Mouse (Mus musculus): Measurements from ENCODE around the gene Ccl25. TPM values are rescaled to one million over a fixed set of nuclear protein-coding genes. Genes with fewer than 3 reads are reported as not detected.
A peak's percentile ranks its signal among the peaks of the same experiment; 100 is the strongest.

The Ccl25 gene
- polyA plus RNA-seq (2016; fragmentation: Nextera tagmentation; extraction: Ambion mirVana): 9.6 and 10.9 TPM in 2 replicates

DNA sequence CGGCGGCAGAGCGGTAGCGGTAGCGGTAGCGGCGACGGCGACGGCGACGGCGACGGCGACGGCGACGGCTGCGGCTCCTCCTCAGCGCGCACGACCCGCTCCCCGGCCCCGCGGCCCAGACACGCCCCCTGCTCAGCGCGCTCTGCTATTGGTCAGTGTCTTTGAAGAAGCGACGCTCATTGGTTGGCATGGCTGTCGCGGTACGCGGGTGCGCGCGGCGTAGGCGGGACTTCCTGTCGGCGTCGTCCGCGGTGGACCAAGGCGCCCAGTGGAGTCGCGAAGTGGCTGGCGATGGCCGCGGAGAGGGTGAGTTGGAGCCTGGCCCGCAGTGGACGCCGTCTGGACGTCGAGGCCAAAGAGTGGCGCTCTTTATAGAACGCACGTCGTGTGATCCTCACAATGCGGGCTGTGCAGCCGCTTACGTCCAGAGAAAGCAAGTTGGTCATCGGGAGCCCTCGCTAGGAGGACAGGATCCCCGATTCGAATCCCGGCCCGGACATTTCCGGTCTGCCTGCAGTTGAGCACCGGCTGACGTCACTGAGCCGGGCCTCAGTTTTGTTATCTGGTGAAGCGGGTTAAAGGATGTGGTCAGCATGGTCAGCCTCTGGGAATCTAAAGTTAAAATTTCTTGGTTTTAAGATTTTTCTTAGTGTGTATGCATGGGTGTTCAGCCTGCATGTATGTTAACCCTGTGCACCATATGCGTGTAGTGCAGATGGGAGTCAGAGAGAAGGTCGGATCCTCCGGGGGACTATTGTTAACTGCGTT, at the start of gene Ccl25, which contains the start of gene Elavl1:
Gene Ccl25 (plus strand): TSS at position 228 of the 768 bp plus-strand sequence.
Gene Elavl1 (minus strand): TSS at position 431 of the 768 bp plus-strand sequence.
- Histone ChIP-seq H3K9ac (peak within 1 kb of the TSS; percentile 98), H3K36me3 (peaks cover 66% of the 10 kb centered on the region), H3K9me3 (replicated peaks) (no peaks in the 10 kb centered on the region), H3K4me2 (peak within 1 kb of the TSS; percentile 80), H3K4me3 (peak within 1 kb of the TSS; percentile 95), H3K27ac (peak within 1 kb of the TSS; percentile 87), H3K27me3 (replicated peaks) (no peaks in the 10 kb centered on the region), H3K4me1 (peaks cover 65% of the 10 kb centered on the region)
- ATAC-seq: peak; percentile 96
- WGBS (ENCODE audit: insufficient replicate concordance): under 1% methylated on average over 68 of the region's 78 CpGs

GRCm38 (mm10) chr8:4275275-4276110, 49.5 kb upstream of the Ccl25 start, which contains the start of gene Timm44:
TSS of gene Timm44 (minus strand) at chr8:4275913.
- ATAC-seq: peak; percentile 96
- Histone ChIP-seq H3K27ac (peak within 1 kb of the TSS; percentile 70), H3K36me3 (peaks cover 37% of the 10 kb centered on the region), H3K4me2 (peak within 1 kb of the TSS; percentile 86), H3K4me1 (peaks cover 28% of the 10 kb centered on the region), H3K4me3 (peak within 1 kb of the TSS; percentile 88), H3K9ac (peak within 1 kb of the TSS; percentile 85), H3K27me3 (replicated peaks) (no peaks in the 10 kb centered on the region), H3K9me3 (replicated peaks) (no peaks in the 10 kb centered on the region)
- under 1% methylated on average over 39 of the region's 39 CpGs for WGBS (ENCODE audit: insufficient replicate concordance)

DNA sequence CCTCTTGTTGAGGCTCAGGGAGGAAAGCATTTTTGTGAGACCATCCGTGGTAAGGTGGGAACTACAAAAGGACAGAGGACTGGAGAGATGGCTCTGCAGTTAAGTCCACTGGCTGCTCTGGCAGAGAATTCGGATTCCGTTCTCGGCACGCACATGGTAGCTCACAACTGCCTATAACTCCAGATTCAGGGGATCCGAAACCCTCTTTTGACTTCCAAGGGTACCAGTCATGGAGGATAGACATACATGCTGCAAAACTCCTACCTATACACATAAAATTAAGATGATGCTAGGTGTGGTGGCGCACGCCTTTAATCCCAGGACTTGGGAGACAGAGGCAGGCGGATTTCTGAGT, 48.9 kb upstream of the Ccl25 start:
- Histone ChIP-seq H3K4me3 (peak overlapping the region; percentile 88), H3K4me1 (peaks cover 28% of the 10 kb centered on the region), H3K27me3 (replicated peaks) (no peaks in the 10 kb centered on the region), H3K9ac (peak overlapping the region; percentile 85), H3K4me2 (peak overlapping the region; percentile 86), H3K9me3 (replicated peaks) (no peaks in the 10 kb centered on the region), H3K36me3 (peaks cover 31% of the 10 kb centered on the region), H3K27ac (peak overlapping the region; percentile 70)
- ATAC-seq: peak; percentile 62; the same call in 1 of the 2 replicates
- WGBS (ENCODE audit: insufficient replicate concordance): 21% methylated on average over 9 of the region's 9 CpGs

DNA sequence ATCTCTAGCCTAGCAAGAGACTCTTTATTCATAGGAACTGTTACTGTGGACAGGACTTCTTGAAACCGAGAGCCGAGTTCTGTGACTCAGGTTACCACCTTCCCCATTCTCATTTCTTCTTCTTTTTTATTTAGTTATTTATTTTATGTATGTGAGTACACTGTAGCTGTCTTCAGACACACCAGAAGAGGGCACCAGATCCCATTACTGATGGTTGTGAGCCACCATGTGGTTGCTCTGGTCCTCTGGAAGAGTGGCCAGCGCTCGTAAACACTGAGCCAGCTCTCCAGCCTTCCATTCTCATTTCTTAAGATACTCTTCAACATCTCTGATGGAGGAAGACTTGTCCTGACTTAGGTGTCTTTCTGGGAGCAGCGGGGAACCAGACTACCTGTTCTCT, 32.3 kb upstream of the Ccl25 start:
- no peaks in the 10 kb centered on the region for H3K4me1 ChIP-seq
- peaks cover 98% of the 10 kb centered on the region for H3K36me3 ChIP-seq
- H3K9ac ChIP-seq: no peak overlapping the region
- no peaks in the 10 kb centered on the region for H3K9me3 ChIP-seq (replicated peaks)
- H3K27ac ChIP-seq: no peak overlapping the region
- 84% methylated on average over 5 of the region's 5 CpGs for WGBS (ENCODE audit: insufficient replicate concordance)
- H3K4me3 ChIP-seq: no peak overlapping the region
- no peak overlapping the region for H3K4me2 ChIP-seq
- no peak for ATAC-seq
- no peaks in the 10 kb centered on the region for H3K27me3 ChIP-seq (replicated peaks)

- H3K36me3 ChIP-seq: peaks cover 98% of the 10 kb centered on the region
- H3K9ac ChIP-seq: no peak overlapping the region
- H3K9me3 ChIP-seq (replicated peaks): no peaks in the 10 kb centered on the region
- 63% methylated on average over 4 of the region's 4 CpGs for WGBS (ENCODE audit: insufficient replicate concordance)
- H3K4me2 ChIP-seq: no peak overlapping the region
- H3K4me3 ChIP-seq: no peak overlapping the region
- no peak overlapping the region for H3K27ac ChIP-seq
- no peaks in the 10 kb centered on the region for H3K4me1 ChIP-seq
- no peak for ATAC-seq
- no peaks in the 10 kb centered on the region for H3K27me3 ChIP-seq (replicated peaks)
Observed at GRCm38 (mm10) chr8:4297822-4298221, 27.2 kb upstream of the Ccl25 start.

DNA sequence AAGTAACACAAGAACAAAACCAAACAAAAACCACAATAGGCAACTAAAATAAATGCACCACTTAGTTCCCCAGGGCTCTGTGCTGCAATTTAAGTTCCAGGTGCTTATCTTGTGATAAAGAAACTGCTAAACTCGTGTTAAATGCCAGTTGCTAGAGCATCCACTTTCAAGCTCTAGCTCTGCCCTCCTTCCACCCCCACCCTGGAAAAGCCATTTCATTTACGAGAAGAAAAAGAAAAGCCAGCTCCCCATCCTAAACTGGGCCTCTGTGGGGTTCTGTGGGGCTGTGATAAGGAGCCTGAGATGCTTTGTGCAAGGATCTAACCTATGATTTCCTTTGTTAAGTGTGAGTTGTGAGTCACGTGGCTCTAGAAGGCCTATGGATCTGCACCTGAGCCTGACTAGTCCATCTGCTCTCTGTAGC, 20.9 kb upstream of the Ccl25 start:
- 25% methylated on average over 3 of the region's 3 CpGs for WGBS (ENCODE audit: insufficient replicate concordance)
- Histone ChIP-seq H3K27ac (peak overlapping the region; percentile 59), H3K9ac (no peak overlapping the region), H3K36me3 (peaks cover 99% of the 10 kb centered on the region), H3K27me3 (replicated peaks) (no peaks in the 10 kb centered on the region), H3K4me2 (peak overlapping the region; percentile 19; the same call in 1 of the 2 replicates), H3K4me3 (no peak overlapping the region), H3K4me1 (peaks cover 29% of the 10 kb centered on the region), H3K9me3 (replicated peaks) (no peaks in the 10 kb centered on the region)
- peak; percentile 91 for ATAC-seq

DNA sequence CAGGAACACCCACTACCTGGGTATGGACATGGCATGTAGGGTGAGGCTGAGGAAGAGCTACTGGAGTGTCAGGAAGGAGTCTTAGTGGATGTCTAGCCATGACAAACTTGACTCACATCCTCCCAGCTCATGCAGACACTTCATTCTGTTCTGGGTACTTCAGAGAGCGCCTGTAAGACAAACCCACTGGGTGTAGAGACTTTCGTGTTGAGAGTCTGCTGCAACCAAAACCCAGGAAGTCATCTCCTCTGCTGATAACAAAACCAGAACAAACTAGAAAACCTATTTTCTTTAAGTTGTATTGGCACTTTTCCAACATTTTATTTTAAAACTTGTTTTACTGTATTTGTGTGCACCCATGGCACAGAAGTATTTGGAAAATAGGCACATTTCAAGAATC, 19.2 kb upstream of the Ccl25 start:
- Histone ChIP-seq H3K36me3 (peaks cover 100% of the 10 kb centered on the region), H3K9me3 (replicated peaks) (no peaks in the 10 kb centered on the region), H3K4me1 (peaks cover 29% of the 10 kb centered on the region), H3K4me2 (no peak overlapping the region), H3K27me3 (replicated peaks) (no peaks in the 10 kb centered on the region), H3K4me3 (no peak overlapping the region), H3K27ac (0 out of 2 replicates have a peak overlapping the region, but pooled peaks have one; percentile 59), H3K9ac (no peak overlapping the region)
- ATAC-seq: no peak
- 71% methylated on average over 2 of the region's 2 CpGs for WGBS (ENCODE audit: insufficient replicate concordance)

DNA sequence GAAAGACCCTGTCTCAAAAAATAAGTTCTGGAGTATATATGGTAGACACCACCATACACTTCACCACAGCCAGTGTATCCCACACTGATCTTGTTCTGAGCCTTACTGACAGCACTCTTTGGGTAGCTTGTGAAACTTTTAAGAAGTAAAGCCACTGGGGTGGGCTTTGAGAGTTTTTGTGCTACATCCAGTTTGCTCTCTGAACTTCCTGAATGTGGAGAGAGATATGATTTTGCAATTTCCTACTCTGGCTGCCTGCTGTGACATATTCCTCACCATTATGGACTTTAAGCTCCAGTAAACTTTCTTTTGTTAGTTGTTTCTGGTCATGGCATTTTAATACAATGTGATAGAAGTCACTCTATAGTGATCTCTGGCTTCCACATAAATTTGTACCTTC, 12.9 kb upstream of the Ccl25 start:
- Histone ChIP-seq H3K36me3 (peaks cover 56% of the 10 kb centered on the region), H3K27ac (no peak overlapping the region), H3K4me3 (no peak overlapping the region), H3K9ac (no peak overlapping the region), H3K9me3 (replicated peaks) (no peaks in the 10 kb centered on the region), H3K4me2 (no peak overlapping the region), H3K4me1 (peaks cover 31% of the 10 kb centered on the region), H3K27me3 (replicated peaks) (no peaks in the 10 kb centered on the region)
- ATAC-seq: no peak

GRCm38 (mm10) chr8:4313254-4314124, 11.5 kb upstream of the Ccl25 start:
- no peaks in the 10 kb centered on the region for H3K27me3 ChIP-seq (replicated peaks)
- no peak overlapping the region for H3K9ac ChIP-seq
- peaks cover 47% of the 10 kb centered on the region for H3K36me3 ChIP-seq
- H3K4me1 ChIP-seq: peaks cover 35% of the 10 kb centered on the region
- H3K4me2 ChIP-seq: no peak overlapping the region
- ATAC-seq: no peak
- 72% methylated on average over 3 of the region's 3 CpGs for WGBS (ENCODE audit: insufficient replicate concordance)
- H3K9me3 ChIP-seq (replicated peaks): no peaks in the 10 kb centered on the region
- H3K27ac ChIP-seq: no peak overlapping the region
- H3K4me3 ChIP-seq: no peak overlapping the region

- Histone ChIP-seq H3K27ac (no peak overlapping the region), H3K9ac (no peak overlapping the region), H3K4me2 (no peak overlapping the region), H3K27me3 (replicated peaks) (no peaks in the 10 kb centered on the region), H3K9me3 (replicated peaks) (no peaks in the 10 kb centered on the region), H3K36me3 (peaks cover 44% of the 10 kb centered on the region), H3K4me1 (peaks cover 46% of the 10 kb centered on the region), H3K4me3 (no peak overlapping the region)
- no peak for ATAC-seq
- 76% methylated on average over 3 of the region's 3 CpGs for WGBS (ENCODE audit: insufficient replicate concordance)
Observed at GRCm38 (mm10) chr8:4314852-4315251, 10.2 kb upstream of the Ccl25 start.

DNA sequence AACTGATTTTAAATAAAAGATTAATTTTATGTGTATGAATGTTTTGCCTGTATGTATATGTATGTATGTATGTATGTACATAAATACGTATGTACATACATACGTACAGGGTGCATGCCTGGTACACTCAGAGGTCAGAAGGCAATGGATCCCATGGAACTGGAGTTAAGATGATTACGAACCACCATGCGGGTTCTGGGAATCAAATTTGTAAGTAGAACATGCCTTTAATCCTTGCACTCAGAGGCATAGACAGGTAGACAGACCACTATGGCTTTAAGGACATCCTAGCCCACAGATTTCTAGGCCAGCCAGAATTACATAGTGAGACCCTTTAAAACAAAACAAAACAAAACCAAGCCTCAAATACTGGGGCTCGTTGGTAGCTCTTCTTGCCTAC, 6.9 kb upstream of the Ccl25 start:
- Histone ChIP-seq H3K27me3 (replicated peaks) (no peaks in the 10 kb centered on the region), H3K4me3 (no peak overlapping the region), H3K27ac (no peak overlapping the region), H3K4me2 (no peak overlapping the region), H3K36me3 (peaks cover 46% of the 10 kb centered on the region), H3K9ac (no peak overlapping the region), H3K4me1 (peaks cover 71% of the 10 kb centered on the region), H3K9me3 (replicated peaks) (no peaks in the 10 kb centered on the region)
- 89% methylated on average over 5 of the region's 5 CpGs for WGBS (ENCODE audit: insufficient replicate concordance)
- no peak for ATAC-seq

All from liver, embryonic 12.5 days (tissue).